ENCODE assay signal across 8 mouse cellular contexts in the genomic region with DNA sequence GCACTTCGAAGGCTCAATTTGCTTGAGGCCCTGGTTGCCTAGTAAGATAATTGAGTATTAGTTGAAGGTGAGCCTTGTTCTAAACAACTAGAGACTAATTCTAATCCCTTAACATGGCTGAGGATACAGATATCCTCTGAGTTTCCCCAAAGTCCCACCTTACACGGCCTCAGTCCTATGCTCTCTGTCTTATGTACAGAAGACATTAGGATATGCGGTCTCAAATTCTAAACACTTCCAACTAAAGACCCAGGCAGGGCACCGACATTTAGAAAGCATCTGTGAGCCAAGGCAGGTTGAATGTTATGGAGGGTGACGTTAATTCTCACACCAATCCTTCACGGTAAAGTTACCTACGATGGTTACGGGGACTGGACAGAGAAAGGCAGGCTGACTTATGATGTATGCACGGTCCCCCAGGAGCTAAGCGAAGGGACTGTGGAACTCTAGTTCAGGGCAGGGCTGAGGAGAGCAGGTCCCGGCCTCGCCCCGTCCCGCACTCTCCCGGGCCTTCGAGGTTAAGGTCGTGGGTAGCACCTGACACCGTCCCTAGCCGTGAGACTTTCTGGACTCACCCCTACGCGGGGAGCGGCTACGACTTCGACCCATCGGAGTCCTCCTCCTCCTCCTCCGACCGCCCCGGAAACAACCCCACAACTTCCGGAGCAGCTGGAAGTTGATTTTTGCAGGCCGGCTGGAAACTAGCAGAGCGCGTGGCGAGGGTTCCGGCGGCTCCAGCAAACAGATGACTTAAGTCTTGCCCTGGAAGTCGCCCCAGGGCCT. TPM values are rescaled to one million over a fixed set of nuclear protein-coding genes. Genes with fewer than 3 reads are reported as not detected.
A peak's percentile ranks its signal among the peaks of the same experiment; 100 is the strongest.
DNase-seq lines count a peak whose midpoint lies in the region; ATAC-seq lines count a peak whose summit lies in the region.

Gene Snrnp27 (minus strand): TSS at position 651 of the 783 bp plus-strand sequence.

- 2% methylated on average over 36 of the region's 36 CpGs for WGBS in hindbrain, embryonic 15.5 days

- H3K9me3 ChIP-seq in hindbrain, embryonic 15.5 days, result no peaks in the 10 kb centered on the region

- H3K27me3 ChIP-seq in hindbrain, embryonic 15.5 days, result no peaks in the 10 kb centered on the region

- H3K4me2 ChIP-seq in hindbrain, embryonic 15.5 days, result peak within 1 kb of the TSS; percentile 77

- peaks cover 42% of the 10 kb centered on the region for H3K36me3 ChIP-seq in hindbrain, embryonic 15.5 days

- H3K27ac ChIP-seq in hindbrain, embryonic 15.5 days (replicated peaks), result peak within 1 kb of the TSS; percentile 52

- peaks cover 13% of the 10 kb centered on the region for H3K4me1 ChIP-seq in hindbrain, embryonic 15.5 days (replicated peaks)

- DNase-seq in T-cell, adult 2 months (ENCODE audit: low spot score), result peak; percentile 92
- peak; percentile 91 to 95 for DNase-seq in cerebellum, postnatal 36 days
- peak; percentile 90 to 94 for DNase-seq in frontal cortex, postnatal 36 days (ENCODE audit: low spot score in 2 of 2)
- peak; percentile 77 for DNase-seq in left cerebral cortex, adult 11 months (ENCODE audit: low spot score)
- DNase-seq in lung, postnatal 4 days, result peak; percentile 95
- peak; percentile 83 for DNase-seq in retina, postnatal 7 days (ENCODE audit: low read depth, low spot score)
- DNase-seq in urinary bladder, adult 2 months (ENCODE audit: low spot score), result peak; percentile 92

- peak; percentile 95 for ATAC-seq in hindbrain, embryonic 15.5 days (ENCODE audit: low FRiP score, low read depth)

- peak within 1 kb of the TSS; percentile 90 for H3K4me3 ChIP-seq in hindbrain, embryonic 15.5 days

- H3K9ac ChIP-seq in hindbrain, embryonic 15.5 days, result peak within 1 kb of the TSS; percentile 96

RNA-seq across cellular contexts. Expression of gene Snrnp27, which starts in this region (rescaled TPM):
- polyA plus RNA-seq in hindbrain, embryonic 15.5 days (2015; fragmentation: Nextera tagmentation; extraction: Ambion mirVana), result 84.6 and 94.0 TPM in 2 replicates
- 60.5 and 65.3 TPM in 2 replicates for polyA plus RNA-seq in urinary bladder, adult 2 months (2012; rRNA removed)

Comparison
In these comparisons a context has a peak if more than half of its experiments do, and no peak if none do; other contexts are left out.
1. Peak in every context shown above with its lines: DNase-seq, ATAC-seq, H3K4me3 ChIP-seq and H3K27ac ChIP-seq.